Mouse (Mus musculus) myocyte (in vitro differentiated cells): ENCODE measurements at regions not wholly inside any gene's neighbourhood (a gene's known extent, or its start where the extent isn't known, plus 50 kb on each side); places are given as distances from the start of the nearest gene placed in this dataset.

Experiments used
- MYOG ChIP-seq, 3 experiments: IDR thresholded peaks; one replicate each; pipeline ENCODE4 v1.6.1; 2011; ENCODE audit warnings: control low read depth in 2 of 3, low read depth in 2 of 3, mild to moderate bottlenecking in 2 of 3; ENCODE audit not compliant: insufficient read length in 2 of 3, control insufficient read depth in 1 of 3, insufficient read depth in 1 of 3
- POLR2A ChIP-seq: IDR thresholded peaks from one replicate; pipeline ENCODE4 v1.6.1; 2011; ENCODE audit warnings: low read depth, mild to moderate bottlenecking, control low read depth, moderate library complexity; ENCODE audit not compliant: insufficient read length

- TF ChIP-seq POLR2A (no peak), MYOG (IDR thresholded peaks at IDR 0.05; ENCODE audit: control insufficient read depth in 1 of 3, insufficient read depth in 1 of 3, insufficient read length in 2 of 3, low read depth in 2 of 3) (no peak)
These were observed 121.3 kb downstream of the Mat2b start for GRCm38 (mm10) chr11:40573758-40574139.
